Mouse (Mus musculus): Measurements from ENCODE around the gene Ppfibp2.

Ppfibp2 gene

GRCm38 (mm10) chr7:107664063-107665056, 69.4 kb downstream of the Ppfibp2 start:
- peak; percentile 27 to 28 for DNase-seq (ENCODE audit: low spot score in 2 of 2)

GRCm38 (mm10) chr7:107665221-107665585, 70.2 kb downstream of the Ppfibp2 start:
- peak; percentile 39 to 58 for DNase-seq (ENCODE audit: low spot score in 2 of 2)

DNA sequence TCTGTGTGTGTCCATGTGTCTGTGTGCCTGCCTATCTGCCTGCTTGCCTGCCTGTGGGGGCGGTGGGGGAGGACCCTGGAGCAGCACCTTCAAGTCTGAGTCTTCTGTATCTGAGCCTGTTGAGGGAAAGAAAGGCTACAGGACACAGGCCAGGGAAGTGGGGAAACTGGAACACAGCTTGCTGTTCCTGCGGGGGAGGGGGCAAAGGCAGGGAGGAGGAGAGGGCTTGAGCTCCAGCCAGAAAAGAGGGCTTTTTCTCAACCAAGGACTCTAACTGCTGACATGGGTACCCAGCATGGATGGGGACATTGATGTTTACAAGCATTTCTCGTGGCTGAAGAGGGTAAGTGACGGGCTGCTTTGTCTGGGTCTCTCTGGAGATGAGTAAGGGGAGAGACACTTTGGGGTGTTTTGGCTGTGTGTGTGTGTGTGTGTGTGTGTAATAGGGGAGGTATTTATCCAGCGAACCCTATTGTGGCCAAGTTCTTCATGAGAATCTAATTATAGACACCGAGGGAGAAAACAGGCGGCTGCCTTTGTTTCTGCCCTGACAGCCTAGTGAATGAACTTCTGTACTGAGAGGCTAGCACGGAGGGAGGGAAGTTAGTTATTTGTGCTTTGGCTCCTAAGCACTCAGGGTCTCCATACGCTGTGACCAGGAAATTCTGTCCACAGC, 70.7 kb downstream of the Ppfibp2 start:
- peak; percentile 56 to 66 for DNase-seq (ENCODE audit: low spot score in 2 of 2)

DNA sequence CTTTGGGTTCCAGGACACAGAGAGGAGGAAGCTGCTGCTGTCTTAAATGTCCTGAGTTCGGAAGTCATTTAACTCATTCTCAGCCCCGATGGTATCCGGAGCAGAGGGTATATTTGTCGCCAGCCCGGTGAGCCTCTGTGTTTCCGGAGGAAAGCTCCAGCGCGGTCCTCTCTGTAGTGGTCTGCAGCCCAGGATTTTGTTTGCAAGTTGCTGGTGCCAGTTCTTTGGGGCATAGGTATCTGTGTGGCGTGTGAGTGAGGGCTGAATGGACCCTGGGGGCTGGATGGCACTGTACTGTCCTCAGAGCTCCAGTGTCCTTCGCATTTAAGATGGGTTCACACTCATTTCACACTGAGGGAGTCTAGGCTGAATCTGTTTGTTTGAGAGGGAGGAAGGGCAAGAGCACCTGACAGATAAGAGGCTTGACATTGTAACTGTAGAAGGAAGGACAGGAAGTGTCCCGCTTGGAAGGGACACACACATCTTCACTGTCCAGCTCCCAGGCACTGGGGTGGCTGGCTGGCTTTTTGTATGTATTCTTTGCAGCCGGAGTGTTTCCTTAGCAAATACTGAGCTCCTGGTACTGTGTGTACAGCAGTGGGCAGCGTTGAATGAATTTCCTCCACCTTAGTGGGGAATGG, 71.4 kb downstream of the Ppfibp2 start:
- no peak for DNase-seq (ENCODE audit: low spot score in 2 of 2)

- DNase-seq (ENCODE audit: low spot score in 2 of 2), result no peak
Measured at GRCm38 (mm10) chr7:107668514-107668913, 73.5 kb downstream of the Ppfibp2 start.

GRCm38 (mm10) chr7:107675224-107675623, 80.2 kb downstream of the Ppfibp2 start:
- DNase-seq (ENCODE audit: low spot score in 2 of 2), result no peak

DNA sequence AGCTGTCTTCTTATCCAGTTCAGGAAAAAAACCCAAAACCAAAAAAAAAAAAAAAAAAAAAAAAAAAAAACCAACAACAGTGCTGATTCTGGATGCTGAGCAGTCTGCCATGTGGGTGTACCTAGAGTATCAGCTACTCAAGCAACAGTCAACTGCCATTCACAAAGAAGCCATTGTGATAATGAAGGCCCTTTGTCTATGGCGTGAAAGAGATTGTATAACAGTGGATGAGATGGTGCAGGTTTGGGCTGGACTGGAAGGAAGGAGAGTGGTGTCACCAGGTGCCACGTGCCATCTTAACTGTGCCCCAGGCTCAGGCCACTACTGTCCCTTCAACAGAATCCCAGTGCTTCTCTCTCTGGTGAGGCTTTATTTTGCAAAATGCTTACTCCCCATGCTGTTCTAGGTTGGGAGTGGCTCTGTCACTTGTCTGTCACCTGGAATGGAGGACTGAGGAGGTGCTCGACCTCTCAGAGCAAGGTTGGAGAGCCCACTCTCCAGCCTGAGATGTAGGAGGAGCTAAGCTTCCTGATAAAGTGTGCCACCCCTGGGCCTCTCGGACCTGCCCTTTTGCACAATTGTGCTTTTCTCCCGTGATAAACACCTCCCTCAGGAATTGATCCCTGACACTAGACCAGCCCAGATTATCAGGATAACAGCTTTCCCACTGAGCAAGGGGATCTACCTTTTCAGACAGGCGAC, 85.3 kb downstream of the Ppfibp2 start:
- DNase-seq (ENCODE audit: low spot score in 2 of 2), result no peak

DNA sequence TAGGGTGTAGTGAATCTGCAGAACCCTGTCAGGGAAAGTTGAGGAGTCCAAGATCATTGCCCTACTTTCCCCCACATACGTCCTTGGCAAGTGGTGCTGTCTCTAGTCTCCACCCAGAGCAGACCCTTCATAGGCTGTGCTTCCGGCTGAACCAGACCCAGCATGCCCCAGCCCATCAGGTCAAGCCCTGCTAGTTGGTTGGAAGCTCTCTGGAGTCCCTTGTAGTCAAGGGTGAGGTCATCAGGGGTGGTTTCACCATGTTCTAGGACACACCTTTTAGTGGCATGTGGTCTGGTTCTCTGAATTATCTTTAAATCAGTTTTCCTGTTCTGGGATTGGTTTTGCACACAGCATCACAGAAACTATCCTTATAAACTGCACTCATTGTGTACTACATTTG, 86.3 kb downstream of the Ppfibp2 start:
- no peak for DNase-seq (ENCODE audit: low spot score in 2 of 2)

GRCm38 (mm10) chr7:107683162-107683561, 88.2 kb downstream of the Ppfibp2 start:
- no peak for DNase-seq (ENCODE audit: low spot score in 2 of 2)

DNA sequence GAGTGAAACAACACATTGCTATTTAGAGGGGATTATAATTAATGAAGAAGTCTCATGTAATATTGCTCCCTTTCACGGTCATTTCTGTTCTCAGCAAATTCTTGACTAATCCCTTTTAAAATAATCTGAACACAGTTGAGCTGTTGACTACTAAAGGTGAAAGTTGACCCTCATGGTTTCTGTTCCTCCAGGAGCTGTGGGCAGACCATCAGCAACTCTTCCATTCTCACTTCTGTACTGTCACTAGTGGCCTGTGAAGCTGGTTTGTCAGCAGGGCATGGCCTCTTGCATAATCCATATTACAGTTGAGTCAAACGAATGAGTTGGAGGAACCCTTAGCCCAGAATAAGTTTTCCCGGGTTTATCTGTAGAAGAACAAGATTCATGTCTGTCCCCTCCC, 88.6 kb downstream of the Ppfibp2 start:
- no peak for DNase-seq (ENCODE audit: low spot score in 2 of 2)

DNA sequence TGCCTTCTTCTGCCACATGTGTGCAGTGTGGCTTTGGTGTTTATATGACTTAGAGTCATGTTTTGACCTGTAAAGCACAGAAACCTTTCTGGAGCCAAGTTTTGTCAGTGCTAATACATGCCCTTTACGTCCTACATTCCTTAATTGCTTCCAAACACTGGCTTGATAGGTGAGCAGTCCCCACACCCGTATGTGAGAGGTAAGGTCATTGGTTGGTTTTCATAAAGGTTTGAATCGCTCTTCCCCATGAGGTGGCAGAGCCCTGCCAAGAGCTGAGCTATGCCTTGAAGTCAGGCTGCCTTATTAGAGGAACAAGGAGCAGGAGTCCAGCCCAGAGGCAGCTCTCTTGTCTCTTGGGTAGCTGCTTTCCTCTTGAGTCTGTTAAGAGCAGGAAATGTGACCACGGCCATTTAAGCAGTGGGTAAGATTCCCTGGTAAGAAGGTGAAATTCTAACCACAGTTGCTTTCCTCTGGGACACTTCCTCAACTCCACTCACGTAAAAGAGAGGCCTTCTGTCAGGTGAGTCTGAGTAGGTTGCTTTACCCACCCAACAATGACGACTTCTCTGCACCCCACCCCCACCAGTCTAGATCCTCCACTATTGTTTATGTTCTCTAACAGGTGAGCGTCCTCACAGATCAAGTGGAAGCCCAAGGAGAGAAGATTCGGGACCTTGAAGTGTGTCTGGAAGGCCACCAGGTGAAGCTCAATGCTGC, 90.4 kb downstream of the Ppfibp2 start:
- no peak for DNase-seq (ENCODE audit: low spot score in 2 of 2)

DNA sequence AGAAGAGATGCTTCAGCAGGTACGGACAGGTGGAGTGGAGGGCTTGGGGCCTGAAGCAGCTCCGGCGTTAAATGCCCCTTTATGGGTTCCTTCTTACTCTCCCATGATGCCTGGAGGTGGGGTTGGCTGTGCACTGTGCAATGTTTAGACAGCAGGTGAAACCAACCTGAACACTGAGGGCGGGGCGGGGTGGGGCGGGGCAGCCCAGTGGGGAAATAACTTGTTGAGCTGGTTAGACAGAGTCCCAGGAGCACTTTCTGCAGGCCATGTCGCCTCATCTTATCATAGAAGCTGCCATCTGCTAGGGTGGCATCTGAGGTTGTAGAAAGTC, 90.9 kb downstream of the Ppfibp2 start:
- DNase-seq (ENCODE audit: low spot score in 2 of 2), result no peak

DNA sequence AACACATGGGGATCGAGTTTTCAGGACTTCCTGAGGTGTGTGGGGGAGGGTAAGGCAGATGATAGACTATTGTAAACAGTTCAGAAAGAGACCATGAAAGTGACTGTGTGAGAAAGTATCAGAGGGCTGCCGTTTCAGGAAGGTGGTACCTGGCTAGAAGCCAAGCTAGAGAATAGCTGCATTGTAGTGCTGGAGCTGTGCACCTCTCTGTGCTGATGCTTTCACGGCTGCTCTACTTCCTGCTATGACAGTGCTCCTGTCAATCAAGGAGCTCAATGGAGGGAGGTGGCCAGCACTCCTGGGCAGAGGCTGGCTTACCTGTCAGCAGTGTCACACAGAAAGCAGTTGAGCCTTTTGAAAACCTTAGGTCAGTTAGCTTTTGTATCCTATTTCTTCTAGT, 92.4 kb downstream of the Ppfibp2 start:
- no peak for DNase-seq (ENCODE audit: low spot score in 2 of 2)

- DNase-seq (ENCODE audit: low spot score in 2 of 2), result no peak
Measured at GRCm38 (mm10) chr7:107688040-107688439, 93.0 kb downstream of the Ppfibp2 start.

DNA sequence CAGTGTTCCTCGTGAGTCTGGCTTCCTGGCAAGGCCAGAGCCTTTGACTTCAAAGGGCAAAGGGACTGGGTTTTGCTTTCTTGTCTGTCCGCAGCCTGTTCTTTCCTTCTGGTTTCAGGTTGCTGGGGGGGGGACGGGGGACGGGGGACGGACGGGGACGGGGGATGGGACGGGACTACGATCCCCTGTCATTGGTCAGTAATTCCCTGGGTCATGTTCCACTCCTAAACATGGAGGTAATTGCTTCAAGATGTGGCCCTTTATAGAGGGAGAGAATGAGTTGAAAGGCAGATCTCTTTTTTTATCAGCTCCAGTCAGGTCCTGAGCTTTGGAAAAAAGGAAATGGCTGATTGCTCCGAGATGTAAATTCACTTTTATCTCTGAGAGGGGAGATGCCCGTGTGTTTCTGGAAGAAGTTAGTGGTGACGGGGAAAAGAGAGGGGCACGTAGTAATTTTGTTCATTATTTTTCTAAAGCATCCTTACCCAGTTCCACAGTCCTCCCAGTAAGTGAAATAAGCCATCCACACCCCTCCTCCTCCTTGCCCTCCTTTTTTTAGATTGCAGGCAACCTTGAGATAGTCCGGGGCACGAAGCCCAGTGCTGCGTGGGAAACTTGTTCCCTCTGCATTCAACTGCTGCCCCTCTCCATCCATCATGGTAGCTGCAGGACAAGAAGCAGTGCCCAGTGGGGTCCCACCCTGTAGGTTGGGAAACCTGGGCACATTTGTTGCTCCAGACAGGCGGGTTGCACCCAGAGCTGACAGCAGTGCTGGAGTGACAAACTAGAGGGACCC, 95.6 kb downstream of the Ppfibp2 start:
- no peak for DNase-seq (ENCODE audit: low spot score in 2 of 2)

DNA sequence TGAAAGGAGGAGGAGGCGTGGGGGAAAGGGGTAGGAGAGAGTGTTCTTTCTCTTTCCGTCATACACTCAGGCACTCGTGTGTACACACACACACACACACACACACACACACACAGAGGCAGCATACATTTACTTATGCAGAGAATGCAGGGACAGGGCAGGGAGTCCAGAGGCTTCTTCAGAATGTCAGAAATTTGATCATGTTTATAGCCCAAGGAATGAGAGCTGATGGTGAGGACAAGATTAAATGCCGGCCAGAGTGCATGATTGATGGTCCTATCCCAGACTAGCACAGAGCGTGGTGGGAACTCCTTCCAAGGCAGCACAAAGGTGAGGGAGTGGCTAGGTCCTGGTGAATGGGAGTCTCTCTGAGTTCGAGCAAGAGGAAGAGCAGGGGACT, 96.5 kb downstream of the Ppfibp2 start:
- no peak for DNase-seq (ENCODE audit: low spot score in 2 of 2)

- DNase-seq (ENCODE audit: low spot score in 2 of 2), result no peak
Measured at GRCm38 (mm10) chr7:107694254-107694947, 99.4 kb downstream of the Ppfibp2 start.

GRCm38 (mm10) chr7:107697066-107697465, 102.1 kb downstream of the Ppfibp2 start:
- no peak for DNase-seq (ENCODE audit: low spot score in 2 of 2)

- DNase-seq (ENCODE audit: low spot score in 2 of 2), result no peak
Measured at GRCm38 (mm10) chr7:107699926-107700325, 104.9 kb downstream of the Ppfibp2 start.

- DNase-seq (ENCODE audit: low spot score in 2 of 2), result no peak
Measured at GRCm38 (mm10) chr7:107700646-107701045, 105.6 kb downstream of the Ppfibp2 start.
